Mouse (Mus musculus) A20 (cell line): Measurements from ENCODE around the gene Sik2.

Experiments used
- DNase-seq: peaks from one replicate; pipeline ENCODE4 v3.0.0-alpha.2; 2011; ENCODE audit warnings: low read depth, low spot score

The Sik2 gene

GRCm38 (mm10) chr9:50986123-50986522 is 22.8 kb downstream of the Sik2 start:
- no peak for DNase-seq

GRCm38 (mm10) chr9:50981499-50982190 is 27.2 kb downstream of the Sik2 start:
- no peak for DNase-seq

GRCm38 (mm10) chr9:50974631-50975030 is 34.2 kb downstream of the Sik2 start:
- DNase-seq = no peak

GRCm38 (mm10) chr9:50970413-50970812 is 38.5 kb downstream of the Sik2 start:
- DNase-seq = no peak

- no peak for DNase-seq
Measured at GRCm38 (mm10) chr9:50969266-50969665, 39.6 kb downstream of the Sik2 start.

- no peak for DNase-seq
Measured at GRCm38 (mm10) chr9:50966277-50966676, 42.6 kb downstream of the Sik2 start.

- no peak for DNase-seq
Measured at GRCm38 (mm10) chr9:50965392-50965791, 43.5 kb downstream of the Sik2 start.

- no peak for DNase-seq
Measured at GRCm38 (mm10) chr9:50964911-50965310, 44.0 kb downstream of the Sik2 start.

GRCm38 (mm10) chr9:50957956-50958489 is 50.9 kb downstream of the Sik2 start:
- DNase-seq = no peak

- DNase-seq = no peak
Measured at GRCm38 (mm10) chr9:50955176-50955575, 53.7 kb downstream of the Sik2 start.

- DNase-seq = no peak
Measured at GRCm38 (mm10) chr9:50948097-50948823, 60.6 kb downstream of the Sik2 start.

GRCm38 (mm10) chr9:50946338-50946737 is 62.5 kb downstream of the Sik2 start:
- DNase-seq = peak; percentile 28

GRCm38 (mm10) chr9:50944826-50945225 is 64.0 kb downstream of the Sik2 start:
- peak; percentile 44 for DNase-seq

GRCm38 (mm10) chr9:50942711-50943110 is 66.2 kb downstream of the Sik2 start:
- DNase-seq = no peak

- no peak for DNase-seq
Measured at GRCm38 (mm10) chr9:50941804-50942401, 67.0 kb downstream of the Sik2 start.

- no peak for DNase-seq
Measured at GRCm38 (mm10) chr9:50929986-50930385, 78.9 kb downstream of the Sik2 start.

- DNase-seq = no peak
Measured at GRCm38 (mm10) chr9:50925801-50926200, 83.1 kb downstream of the Sik2 start.

GRCm38 (mm10) chr9:50924454-50924853 is 84.4 kb downstream of the Sik2 start:
- DNase-seq = no peak

GRCm38 (mm10) chr9:50922363-50923153 is 86.3 kb downstream of the Sik2 start:
- no peak for DNase-seq

- no peak for DNase-seq
Measured at GRCm38 (mm10) chr9:50920933-50921895, 87.7 kb downstream of the Sik2 start.

GRCm38 (mm10) chr9:50919554-50919953 is 89.3 kb downstream of the Sik2 start:
- DNase-seq = no peak
